ENCODE assay signal across 11 mouse cellular contexts in the genomic region with DNA sequence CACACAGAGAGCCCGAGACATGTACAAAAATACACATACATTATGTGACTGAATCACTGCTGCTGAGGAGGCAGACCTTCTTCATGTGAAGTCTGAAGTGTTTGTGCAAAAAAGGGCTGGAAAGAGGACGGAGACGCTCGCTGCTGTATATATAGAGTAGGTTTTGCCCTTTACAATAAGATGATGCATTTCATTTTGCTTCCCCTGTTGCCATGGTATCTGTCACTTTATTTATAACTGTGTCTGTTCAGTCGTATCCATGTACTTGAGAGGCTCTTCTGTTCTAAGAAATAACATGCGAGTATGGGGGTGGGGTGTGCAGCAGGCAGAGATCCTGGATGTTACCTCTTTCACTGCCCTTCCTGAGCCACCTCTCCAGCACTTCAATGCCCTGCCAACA.
DNase-seq lines count a peak whose midpoint lies in the region; ATAC-seq and TF ChIP-seq lines count a peak whose summit lies in the region.
"Had no signal": no experiment of that assay in that cellular context is flagged by ENCODE, and none has a peak within 500 bp of the region (broad histone marks: within the 10 kb centered on the region; RNA-seq: fewer than 3 reads in every experiment).

No protein-coding gene starts in this region.

- no peak overlapping the region for H3K9ac ChIP-seq in hindbrain, embryonic 15.5 days
- no peak overlapping the region for H3K9ac ChIP-seq in hindbrain, embryonic 12.5 days
- H3K9ac ChIP-seq: midbrain, embryonic 12.5 days had no signal

- TF ChIP-seq POLR2A in cortical plate, adult 2 months (IDR thresholded peaks at IDR 0.05; ENCODE audit: extremely low read depth, insufficient read depth, low read length), result no peak

- no peak for TF ChIP-seq CTCF in cortical plate, adult 2 months (IDR thresholded peaks at IDR 0.05; ENCODE audit: extremely low read depth, insufficient read depth, low read length)
- TF ChIP-seq CTCF in left cerebral cortex, adult 2 months (IDR thresholded peaks at IDR 0.05), result no peak

- no peaks in the 10 kb centered on the region for H3K4me1 ChIP-seq in hindbrain, embryonic 15.5 days (replicated peaks)
- no peaks in the 10 kb centered on the region for H3K4me1 ChIP-seq in hindbrain, embryonic 12.5 days
- H3K4me1 ChIP-seq in cortical plate, adult 2 months (ENCODE audit: control insufficient read depth, insufficient read depth, low read length), result peaks cover 5% of the 10 kb centered on the region
- H3K4me1 ChIP-seq: midbrain, embryonic 12.5 days had no signal

- peak; percentile 29 to 45 for DNase-seq in left cerebral cortex, adult 2 months (ENCODE audit: extremely low spot score in 1 of 2, low spot score in 2 of 2)
- DNase-seq in right cerebral cortex, postnatal 10 days (ENCODE audit: low spot score in 2 of 2), result peak; percentile 71 to 85
- DNase-seq in thymus, postnatal 36 days, result no peak
- DNase-seq in heart, adult 9 months (ENCODE audit: low spot score in 2 of 2), result no peak
- DNase-seq: cerebellum, postnatal 14 days; thymus, adult 18-20 months had no signal

- no peak overlapping the region for H3K27ac ChIP-seq in hindbrain, embryonic 15.5 days (replicated peaks)
- no peak overlapping the region for H3K27ac ChIP-seq in hindbrain, embryonic 12.5 days
- H3K27ac ChIP-seq in cortical plate, adult 2 months (ENCODE audit: insufficient read depth, low read length), result peak overlapping the region; percentile 77
- H3K27ac ChIP-seq in left cerebral cortex, adult 2 months, result peak overlapping the region; percentile 96
- H3K27ac ChIP-seq: midbrain, embryonic 12.5 days had no signal

- H3K36me3 ChIP-seq in hindbrain, embryonic 15.5 days, result no peaks in the 10 kb centered on the region
- no peaks in the 10 kb centered on the region for H3K36me3 ChIP-seq in hindbrain, embryonic 12.5 days
- H3K36me3 ChIP-seq: midbrain, embryonic 12.5 days had no signal

- intact Hi-C loops in left cerebral cortex, adult 2 months (cut with DNase I), result loop anchor here (1.0 to 5.0 kb wide), 4 partner anchors 56 to 374 kb away; no protein-coding TSS in a partner anchor

- 0 out of 2 replicates have a peak, but pooled peaks have one; percentile 45 for ATAC-seq in hindbrain, embryonic 15.5 days (ENCODE audit: low FRiP score, low read depth)
- no peak for ATAC-seq in hindbrain, embryonic 12.5 days (ENCODE audit: low FRiP score)
- ATAC-seq: intestine, postnatal 0 days had no signal

- WGBS in hindbrain, embryonic 15.5 days, result 74% methylated on average over 6 of the region's 6 CpGs
- WGBS in hindbrain, embryonic 12.5 days, result 80% methylated on average over 6 of the region's 6 CpGs

- H3K4me2 ChIP-seq in hindbrain, embryonic 15.5 days, result no peak overlapping the region
- no peak overlapping the region for H3K4me2 ChIP-seq in hindbrain, embryonic 12.5 days (replicated peaks)
- H3K4me2 ChIP-seq: midbrain, embryonic 12.5 days had no signal

- H3K9me3 ChIP-seq in hindbrain, embryonic 15.5 days, result peaks cover 4% of the 10 kb centered on the region; the same call in 1 of the 2 replicates
- no peaks in the 10 kb centered on the region for H3K9me3 ChIP-seq in hindbrain, embryonic 12.5 days (replicated peaks)

- H3K4me3 ChIP-seq in hindbrain, embryonic 15.5 days, result no peak overlapping the region
- H3K4me3 ChIP-seq in hindbrain, embryonic 12.5 days, result no peak overlapping the region
- H3K4me3 ChIP-seq in cortical plate, adult 2 months (ENCODE audit: insufficient read depth, low read length), result no peak overlapping the region
- no peak overlapping the region; the same call in 1 of the 2 replicates for H3K4me3 ChIP-seq in left cerebral cortex, adult 2 months
- H3K4me3 ChIP-seq: midbrain, embryonic 12.5 days had no signal

- H3K27me3 ChIP-seq in hindbrain, embryonic 15.5 days, result no peaks in the 10 kb centered on the region
- no peaks in the 10 kb centered on the region for H3K27me3 ChIP-seq in hindbrain, embryonic 12.5 days
- H3K27me3 ChIP-seq: midbrain, embryonic 12.5 days had no signal

Comparison
In these comparisons a context has a peak if more than half of its experiments do, and no peak if none do; other contexts are left out.
1. H3K27ac ChIP-seq: peak in cortical plate, adult 2 months (single experiment) and left cerebral cortex, adult 2 months (single experiment); none in hindbrain, embryonic 15.5 days (single experiment) and hindbrain, embryonic 12.5 days (single experiment).
2. DNase-seq: peak in left cerebral cortex, adult 2 months (2 of 2) and right cerebral cortex, postnatal 10 days (2 of 2); none in thymus, postnatal 36 days (0 of 2) and heart, adult 9 months (0 of 2).